Mouse (Mus musculus) cerebellum, adult 11-12 months (tissue): ENCODE measurements around the gene Wdr5.

Experiments used
- DNase-seq: peaks from one replicate; pipeline ENCODE4 v3.0.0; 2022

Wdr5 gene

DNA sequence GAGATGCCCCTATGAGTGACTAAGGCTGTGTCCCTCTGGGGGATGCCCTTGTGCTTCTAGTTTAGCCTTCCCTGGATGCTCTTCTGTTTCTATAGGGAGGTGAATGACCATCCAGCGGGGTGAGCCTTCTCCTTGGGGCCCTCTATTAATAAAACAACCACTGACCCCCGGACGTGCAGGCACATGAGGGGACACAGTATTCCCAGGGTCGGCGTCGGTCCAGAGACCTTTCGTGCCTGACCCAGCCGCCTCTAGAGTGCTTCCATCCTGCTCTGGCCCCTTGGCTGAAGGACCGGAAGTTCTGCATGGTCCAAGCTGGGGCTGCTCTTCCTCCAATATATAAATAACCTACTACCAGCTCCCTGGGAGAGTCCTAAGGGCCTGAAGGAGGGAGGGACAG, 39.4 kb downstream of the Wdr5 start:
- no peak for DNase-seq

- DNase-seq: no peak
These were observed 42.0 kb downstream of the Wdr5 start for GRCm38 (mm10) chr2:27556921-27557320.

GRCm38 (mm10) chr2:27560708-27561123, 45.8 kb downstream of the Wdr5 start:
- no peak for DNase-seq

DNA sequence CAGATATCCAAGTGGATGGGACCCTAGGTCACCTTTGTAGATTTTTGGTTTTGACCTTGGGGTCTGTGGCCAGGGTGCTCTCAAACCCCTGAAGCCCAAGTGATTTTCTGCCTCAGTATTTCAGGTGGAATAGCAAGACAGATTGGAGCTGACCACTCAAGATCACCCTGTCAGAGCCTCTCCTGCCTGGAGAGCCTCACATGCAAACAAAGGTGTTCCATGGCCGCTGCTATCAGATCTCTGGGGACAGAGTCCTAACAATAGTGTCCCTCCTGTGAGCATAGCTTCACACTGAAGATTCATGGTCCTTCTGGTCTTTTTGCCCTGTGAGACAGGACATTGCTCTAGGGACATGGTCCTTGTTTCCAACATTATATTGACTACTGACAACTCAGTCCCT, 46.2 kb downstream of the Wdr5 start:
- DNase-seq: no peak

DNA sequence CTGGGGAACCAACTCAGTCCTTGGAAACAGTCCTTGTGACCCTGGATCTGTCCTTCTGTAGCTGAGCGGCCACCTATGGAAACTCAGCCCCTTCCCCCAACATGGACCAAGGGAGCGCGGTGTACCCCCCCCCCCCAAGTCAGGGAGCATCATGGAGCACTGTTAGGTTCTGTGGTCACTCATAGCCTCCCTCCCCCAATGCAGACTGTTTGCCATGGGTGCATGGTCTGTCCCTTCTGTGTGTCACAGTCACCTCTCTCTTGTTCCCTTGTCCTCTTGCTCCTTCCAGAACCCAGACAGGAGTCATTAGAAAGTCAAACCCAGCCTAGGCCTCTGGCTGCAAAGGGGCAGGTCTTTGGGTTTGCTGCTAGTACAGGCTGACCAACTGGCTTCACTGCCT, 46.9 kb downstream of the Wdr5 start:
- no peak for DNase-seq

DNA sequence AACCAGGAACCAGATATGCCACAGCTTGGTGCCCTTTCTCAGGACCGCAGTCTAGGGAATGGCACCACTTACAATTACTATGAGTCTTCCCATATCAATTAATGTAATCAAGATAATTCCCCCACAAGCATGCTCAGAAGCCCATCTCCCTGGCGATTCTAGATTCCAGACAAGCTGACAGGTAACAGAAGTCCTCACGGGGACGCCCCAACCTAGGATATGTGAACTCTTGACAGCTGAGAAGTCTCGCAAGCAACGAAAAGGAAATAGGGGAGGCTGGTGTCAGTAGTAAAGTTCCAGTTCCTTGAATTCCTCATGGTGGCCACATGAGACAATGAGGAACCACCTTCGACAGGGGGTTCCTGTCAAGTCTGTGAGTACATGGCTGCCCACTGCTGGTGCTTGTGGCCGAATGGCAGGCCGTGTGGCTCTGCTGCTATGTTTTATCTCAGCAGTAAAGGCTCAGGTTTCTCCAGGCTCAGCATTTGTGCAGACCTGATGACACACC, 48.7 kb downstream of the Wdr5 start:
- DNase-seq: no peak

DNA sequence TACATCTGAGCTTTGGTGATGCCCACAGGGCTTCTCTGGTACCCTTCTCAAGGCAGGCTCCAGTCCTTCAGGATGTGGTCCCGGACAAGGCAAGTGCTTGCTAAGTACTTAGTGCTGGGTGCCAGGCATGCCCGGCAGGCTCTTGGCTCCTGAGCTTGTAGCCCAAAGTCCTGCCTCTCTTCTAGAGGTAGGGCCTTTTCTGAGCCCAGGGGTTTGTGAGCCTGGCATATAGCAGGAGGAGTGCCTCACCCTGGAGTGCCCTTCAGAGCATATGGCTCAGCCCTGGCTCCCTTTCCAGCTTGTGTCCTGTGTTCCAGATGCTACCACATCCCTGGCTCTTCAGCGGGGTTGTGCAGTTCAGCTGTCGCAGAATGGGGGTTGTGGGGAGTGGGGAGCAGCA, 49.7 kb downstream of the Wdr5 start:
- DNase-seq: no peak

- DNase-seq: no peak
These were observed 50.6 kb downstream of the Wdr5 start for GRCm38 (mm10) chr2:27565316-27566103.

- no peak for DNase-seq
These were observed 55.9 kb downstream of the Wdr5 start for GRCm38 (mm10) chr2:27570856-27571255.

DNA sequence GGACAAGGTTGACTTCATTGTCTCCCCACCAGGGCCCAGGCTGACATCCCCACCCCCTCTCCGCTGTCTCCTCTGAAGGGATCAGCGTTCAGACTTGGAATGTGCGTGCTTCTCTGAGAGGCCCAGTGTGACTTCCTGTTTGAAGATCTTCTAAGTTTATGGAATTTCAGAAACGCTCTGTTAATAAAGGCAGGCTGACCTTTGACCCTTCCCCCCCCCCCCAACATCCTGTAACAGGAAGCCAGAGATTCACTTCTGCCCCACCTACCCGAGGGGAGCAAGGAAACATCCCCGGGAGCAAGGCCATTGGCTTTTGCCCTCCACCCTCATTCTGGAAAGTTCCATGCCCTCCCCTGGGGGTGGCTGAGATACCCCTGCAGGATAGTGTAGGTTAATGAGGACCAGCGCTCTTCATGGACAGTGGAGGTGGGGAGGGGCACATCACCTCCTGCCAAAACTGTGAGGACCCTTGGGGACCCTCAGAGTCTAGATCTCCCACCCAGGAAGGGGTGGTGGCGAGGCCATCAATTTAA, 57.4 kb downstream of the Wdr5 start:
- DNase-seq: no peak

DNA sequence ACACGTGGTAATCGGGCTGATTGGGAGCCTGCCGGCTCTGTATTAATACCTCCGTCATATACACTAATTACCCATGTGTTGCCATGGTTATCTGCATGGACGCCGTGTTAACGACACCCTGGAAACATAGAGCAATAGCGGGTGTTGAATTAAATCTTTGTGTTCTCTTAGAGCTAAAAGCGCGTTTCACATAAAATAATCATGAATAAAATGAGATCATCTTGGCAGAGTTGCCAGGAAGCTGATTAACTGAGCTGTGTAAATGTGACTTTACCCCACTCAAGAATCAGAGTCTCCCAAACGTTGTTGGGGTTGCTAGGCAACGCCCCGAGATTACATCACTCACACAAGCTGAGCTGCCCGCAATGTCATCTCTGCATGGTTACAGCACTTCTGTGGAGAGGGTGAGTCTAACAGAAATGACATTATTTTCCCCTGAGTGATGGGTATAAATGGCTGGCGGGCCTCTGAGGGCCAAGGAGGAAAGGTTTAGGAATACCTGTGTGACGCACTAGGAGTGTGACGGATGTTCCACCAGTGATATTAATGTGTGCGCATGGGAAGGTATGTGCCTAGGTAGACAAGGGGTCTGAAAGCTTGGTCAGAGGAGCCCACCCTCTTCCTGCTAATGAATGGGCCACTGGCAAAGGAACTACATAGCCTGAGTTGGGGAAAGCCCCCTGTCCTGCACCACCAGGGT, 58.1 kb downstream of the Wdr5 start:
- DNase-seq: no peak

GRCm38 (mm10) chr2:27573628-27573966, 58.6 kb downstream of the Wdr5 start:
- DNase-seq: no peak

DNA sequence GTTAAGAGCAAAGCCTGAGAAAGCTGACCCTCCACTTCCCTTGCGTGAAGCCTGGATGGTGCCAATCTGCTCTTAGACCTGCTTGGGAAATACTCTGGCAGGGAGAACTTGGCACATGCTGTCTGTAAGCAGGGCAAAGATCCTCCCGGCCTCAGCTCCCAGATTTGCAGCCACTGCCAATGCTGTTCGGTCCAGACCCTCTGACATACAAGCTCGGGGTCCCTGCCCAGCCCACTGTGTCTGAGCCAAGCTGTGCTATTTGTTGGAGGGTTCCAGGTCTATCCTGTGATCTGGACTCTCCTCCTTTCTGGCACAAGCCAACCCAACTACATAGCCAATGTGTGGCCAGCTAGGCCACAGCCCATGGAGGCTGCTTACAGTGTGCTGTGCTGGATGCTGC, 61.5 kb downstream of the Wdr5 start:
- no peak for DNase-seq

DNA sequence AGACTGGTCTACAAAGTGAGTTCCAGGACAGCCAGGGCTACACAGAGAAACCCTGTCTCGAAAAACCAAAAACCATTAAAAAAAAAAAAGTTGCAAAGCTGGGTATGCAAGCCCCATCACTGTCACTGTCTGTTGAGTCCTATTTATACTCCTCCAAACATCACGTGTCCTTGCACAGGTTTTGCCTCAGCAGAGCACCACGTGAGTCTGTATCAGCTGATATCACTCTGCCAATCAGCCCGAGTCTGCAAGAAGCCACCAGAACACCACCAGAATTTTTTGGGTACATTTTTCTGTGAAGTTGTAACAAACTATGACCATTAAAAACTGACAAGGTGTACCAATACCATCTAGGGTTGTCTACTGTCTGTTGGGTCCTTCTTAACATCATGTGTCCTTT, 63.6 kb downstream of the Wdr5 start:
- DNase-seq: no peak

DNA sequence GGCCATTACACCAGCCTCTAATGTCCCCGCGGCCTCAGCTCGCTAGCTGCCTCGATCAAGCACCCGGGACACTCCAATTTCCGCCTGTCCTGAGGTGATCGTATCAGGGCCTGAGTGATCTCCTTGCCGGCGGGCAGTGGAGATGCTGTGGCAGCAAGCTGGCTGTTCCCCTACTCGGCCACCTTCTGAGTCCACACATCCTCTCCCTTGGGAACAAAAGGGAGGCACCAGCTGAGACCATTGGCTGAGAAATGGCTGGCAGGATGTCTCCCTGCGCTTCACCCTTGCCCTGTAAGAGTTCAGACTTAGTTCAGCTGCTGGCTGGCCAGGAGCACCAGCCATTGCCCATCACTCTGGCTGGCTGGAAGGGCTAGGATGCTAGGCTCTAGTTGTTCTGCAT, 67.2 kb downstream of the Wdr5 start:
- no peak for DNase-seq

DNA sequence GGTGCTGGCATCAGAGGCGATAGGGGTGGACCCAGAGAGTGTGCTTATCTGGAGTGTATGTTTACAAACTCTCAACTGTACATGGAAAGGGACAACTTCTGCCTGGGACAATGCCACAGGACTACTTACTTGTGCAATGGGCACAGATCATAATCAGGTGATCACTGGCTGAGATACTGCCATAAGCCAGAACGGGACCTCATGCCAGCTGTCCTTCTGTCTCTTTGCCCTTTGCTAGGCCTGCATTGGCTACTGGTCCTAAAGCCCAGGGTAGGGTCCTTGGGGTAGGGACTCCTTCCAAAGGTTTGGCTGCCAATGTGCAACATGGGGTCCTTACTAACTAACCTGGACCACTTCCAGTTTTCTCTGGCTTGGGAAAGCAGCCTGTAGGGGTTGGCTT, 68.1 kb downstream of the Wdr5 start:
- no peak for DNase-seq

GRCm38 (mm10) chr2:27584546-27584945, 69.6 kb downstream of the Wdr5 start:
- DNase-seq: no peak
